Mouse (Mus musculus): ENCODE measurements around the gene Zscan26.

DNA sequence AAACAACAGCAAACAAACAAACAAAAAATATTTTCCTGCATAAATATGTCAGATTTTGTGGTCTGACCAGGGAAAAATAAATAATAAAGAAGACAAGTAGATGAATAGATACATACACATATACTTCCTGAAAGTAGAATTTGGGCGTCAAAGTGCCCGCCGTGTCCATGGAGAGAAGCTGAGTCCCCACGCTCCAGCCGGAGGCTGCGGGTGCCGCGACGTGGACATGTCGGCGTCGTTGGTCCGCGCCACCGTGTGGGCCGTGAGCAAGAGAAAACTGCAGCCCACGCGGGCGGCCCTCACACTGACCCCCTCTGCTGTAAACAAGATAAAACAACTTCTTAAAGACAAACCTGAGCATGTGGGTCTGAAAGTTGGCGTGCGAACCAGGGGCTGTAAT lies 41.5 kb upstream of the Zscan26 start, which contains the start of gene AK157302:
- TF ChIP-seq CTCF (IDR thresholded peaks at IDR 0.05): no peak
- no peak for TF ChIP-seq POLR2A (IDR thresholded peaks at IDR 0.05; ENCODE audit: insufficient read depth, low read depth, low read length)
